Mouse (Mus musculus): ENCODE results near the gene Gm49345. TPM values are rescaled to one million over a fixed set of nuclear protein-coding genes. Genes with fewer than 3 reads are reported as not detected.
"Not testable (repeated sequence)": the region's sequence is repeated elsewhere in the genome, so short reads cannot be mapped to it uniquely, and the experiment has no call there.

The Gm49345 gene
- polyA plus RNA-seq (2015; fragmentation: Nextera tagmentation; extraction: Ambion mirVana): not detected in 2 replicates

DNA sequence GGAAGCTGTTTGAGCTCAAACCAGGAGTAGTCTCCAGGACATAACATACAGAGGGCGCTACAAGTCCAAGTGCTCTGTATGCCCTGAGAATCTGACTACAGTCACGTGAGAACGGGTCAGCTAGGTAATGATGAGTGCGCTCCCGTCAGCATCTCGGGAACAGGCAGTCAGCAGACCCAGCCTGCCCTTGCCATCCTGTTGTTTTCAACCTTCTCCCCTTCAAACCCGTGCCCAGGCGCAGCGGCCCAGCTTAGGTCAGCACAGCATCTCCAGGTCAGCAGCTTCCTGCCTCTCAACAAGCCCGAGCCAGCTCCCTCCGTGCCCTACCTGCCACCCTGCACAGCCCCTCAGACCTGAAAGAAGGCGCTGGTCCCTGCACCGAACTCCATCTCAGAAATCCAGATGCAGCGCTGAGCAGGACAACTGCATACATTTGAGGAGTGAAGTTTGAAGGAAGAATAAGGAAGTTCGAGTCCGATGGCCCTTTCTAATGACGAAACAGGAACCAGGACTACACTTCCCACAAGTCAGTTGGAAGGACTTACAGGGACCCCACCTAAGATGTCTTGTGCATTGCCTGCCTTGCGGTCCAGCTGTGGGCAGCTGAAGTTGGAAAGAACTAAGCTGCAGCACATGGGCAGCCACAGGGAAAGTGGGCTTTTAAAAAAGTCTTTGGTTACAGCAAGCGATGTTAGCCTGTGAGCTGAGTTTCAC is at the start of gene Gm49345, which contains the start of gene Zfp729a:
Gm49345 (minus strand) TSS at position 476 of the 714 bp plus-strand sequence.
Zfp729a (minus strand) TSS at position 498 of the 714 bp plus-strand sequence.
- Histone ChIP-seq H3K4me2 (ENCODE audit: low read depth, low read length) (peak within 1 kb of the TSS; percentile 49), H3K9ac (ENCODE audit: low read depth, low read length) (peak within 1 kb of the TSS; percentile 83), H3K4me3 (ENCODE audit: low read length) (peak within 1 kb of the TSS; percentile 85), H3K36me3 (ENCODE audit: control insufficient read depth, insufficient read depth, low read length) (no peaks in the 10 kb centered on the region), H3K27me3 (replicated peaks; ENCODE audit: control insufficient read depth, insufficient read depth, low read length) (no peaks in the 10 kb centered on the region), H3K27ac (ENCODE audit: low read length) (peak within 1 kb of the TSS; percentile 79), H3K9me3 (ENCODE audit: control insufficient read depth, low read length) (no peaks in the 10 kb centered on the region), H3K4me1 (ENCODE audit: control insufficient read depth, insufficient read depth, low read length) (no peaks in the 10 kb centered on the region)
- under 1% methylated on average over 19 of the region's 19 CpGs for WGBS
- peak; percentile 100 for ATAC-seq

DNA sequence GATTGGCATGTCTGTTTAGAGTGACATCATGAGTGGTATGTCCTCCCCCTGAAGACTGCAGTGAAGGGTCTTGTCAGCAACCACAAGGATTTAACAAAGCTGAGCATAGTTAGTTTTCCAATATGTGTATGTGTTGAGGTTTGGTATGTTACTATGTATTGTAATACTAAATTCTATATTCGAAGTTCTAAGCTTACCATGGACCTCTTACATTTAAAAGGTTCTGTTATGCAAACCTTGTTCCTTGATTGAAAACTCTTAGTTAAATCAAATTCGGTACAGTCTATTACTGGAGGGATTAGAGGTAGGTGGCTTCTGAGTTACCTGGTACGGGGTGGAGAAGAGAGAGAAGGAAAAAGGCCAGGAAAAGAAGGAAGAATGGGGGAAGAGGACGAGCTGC is 49.4 kb upstream of the Gm49345 start, which contains the start of gene Zfp738:
Zfp738 (minus strand) TSS at position 101 of the 400 bp plus-strand sequence.
- H3K27ac ChIP-seq (ENCODE audit: low read length): no peak within 1 kb of the TSS
- no peak within 1 kb of the TSS for H3K4me2 ChIP-seq (ENCODE audit: low read depth, low read length)
- 78% methylated on average over 4 of the region's 4 CpGs for WGBS
- H3K9me3 ChIP-seq (ENCODE audit: control insufficient read depth, low read length): no peaks in the 10 kb centered on the region
- H3K36me3 ChIP-seq (ENCODE audit: control insufficient read depth, insufficient read depth, low read length): no peaks in the 10 kb centered on the region
- H3K4me3 ChIP-seq (ENCODE audit: low read length): no peak within 1 kb of the TSS
- H3K4me1 ChIP-seq (ENCODE audit: control insufficient read depth, insufficient read depth, low read length): no peaks in the 10 kb centered on the region
- H3K27me3 ChIP-seq (replicated peaks; ENCODE audit: control insufficient read depth, insufficient read depth, low read length): no peaks in the 10 kb centered on the region
- no peak within 1 kb of the TSS for H3K9ac ChIP-seq (ENCODE audit: low read depth, low read length)
- no peak for ATAC-seq

DNA sequence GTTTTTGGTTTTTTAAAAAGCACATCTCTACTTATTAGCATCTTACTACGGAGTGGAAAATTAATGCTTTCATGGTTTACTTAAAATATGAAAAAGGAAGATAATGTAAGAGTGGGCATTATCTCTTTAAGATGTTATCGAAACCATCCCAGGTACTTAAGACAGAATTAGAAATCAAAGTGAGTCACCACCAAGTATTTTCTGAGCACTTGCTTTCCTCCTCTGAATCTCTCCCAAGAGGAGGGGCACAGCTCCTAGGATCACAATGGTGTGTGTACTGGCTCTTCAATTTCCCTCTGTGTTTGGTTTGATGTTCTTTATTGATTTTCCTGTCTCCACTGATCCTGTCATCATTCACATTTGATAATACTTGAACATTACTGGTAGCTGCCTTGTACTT is 46.3 kb upstream of the Gm49345 start:
- 59% methylated on average over 2 of the region's 2 CpGs for WGBS
- not testable (repeated sequence) for H3K27me3 ChIP-seq (replicated peaks; ENCODE audit: control insufficient read depth, insufficient read depth, low read length); H3K27ac ChIP-seq (ENCODE audit: low read length); H3K4me1 ChIP-seq (ENCODE audit: control insufficient read depth, insufficient read depth, low read length); H3K36me3 ChIP-seq (ENCODE audit: control insufficient read depth, insufficient read depth, low read length); H3K9me3 ChIP-seq (ENCODE audit: control insufficient read depth, low read length)
- Histone ChIP-seq H3K4me3 (ENCODE audit: low read length) (peak overlapping the region; percentile 74), H3K9ac (ENCODE audit: low read depth, low read length) (peak overlapping the region; percentile 54; the same call in 1 of the 2 replicates), H3K4me2 (ENCODE audit: low read depth, low read length) (peak overlapping the region; percentile 37)
- ATAC-seq: peak; percentile 65

DNA sequence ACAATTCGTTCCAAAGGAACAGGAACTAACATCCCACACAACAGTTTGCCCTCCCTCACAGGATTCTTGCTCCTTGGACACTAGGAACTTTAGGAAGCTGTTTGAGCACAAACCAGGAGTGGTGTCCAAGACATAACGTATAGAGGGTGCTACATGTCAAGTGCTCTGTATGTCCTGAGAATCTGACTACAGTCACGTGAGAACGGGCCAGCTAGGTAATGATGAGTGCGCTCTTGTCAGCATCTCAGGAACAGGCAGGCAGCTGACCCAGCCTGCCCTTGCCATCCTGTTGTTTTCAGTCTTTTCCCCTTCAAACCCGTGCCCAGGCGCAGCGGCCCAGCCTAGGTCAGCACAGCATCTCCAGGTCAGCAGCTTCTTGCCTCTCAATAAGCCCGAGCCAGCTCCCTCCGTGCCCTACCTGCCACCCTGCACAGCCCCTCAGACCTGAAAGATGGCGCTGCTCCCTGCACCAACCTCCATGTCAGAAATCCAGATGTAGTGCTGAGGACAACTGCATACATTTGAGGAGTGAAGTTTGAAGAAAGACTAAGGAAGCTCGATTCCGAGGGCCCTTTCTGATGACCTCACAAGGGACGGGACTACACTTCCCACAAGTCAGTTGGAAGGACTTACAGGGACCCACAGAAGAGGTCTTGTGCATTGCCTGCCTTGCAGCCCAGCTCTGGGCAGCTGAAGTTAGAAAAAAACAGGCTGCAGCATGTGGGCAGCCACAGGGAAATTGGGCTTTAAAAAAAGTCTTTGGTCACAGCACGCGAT is 45.6 kb upstream of the Gm49345 start:
- not testable (repeated sequence) for H3K27me3 ChIP-seq (replicated peaks; ENCODE audit: control insufficient read depth, insufficient read depth, low read length); H3K9me3 ChIP-seq (ENCODE audit: control insufficient read depth, low read length); H3K36me3 ChIP-seq (ENCODE audit: control insufficient read depth, insufficient read depth, low read length); H3K4me1 ChIP-seq (ENCODE audit: control insufficient read depth, insufficient read depth, low read length); H3K27ac ChIP-seq (ENCODE audit: low read length)
- H3K4me3 ChIP-seq (ENCODE audit: low read length): peak overlapping the region; percentile 74
- 11% methylated on average over 16 of the region's 16 CpGs for WGBS
- ATAC-seq: peak; percentile 100
- peak overlapping the region; percentile 68 for H3K4me2 ChIP-seq (ENCODE audit: low read depth, low read length)
- peak overlapping the region; percentile 81 for H3K9ac ChIP-seq (ENCODE audit: low read depth, low read length)

DNA sequence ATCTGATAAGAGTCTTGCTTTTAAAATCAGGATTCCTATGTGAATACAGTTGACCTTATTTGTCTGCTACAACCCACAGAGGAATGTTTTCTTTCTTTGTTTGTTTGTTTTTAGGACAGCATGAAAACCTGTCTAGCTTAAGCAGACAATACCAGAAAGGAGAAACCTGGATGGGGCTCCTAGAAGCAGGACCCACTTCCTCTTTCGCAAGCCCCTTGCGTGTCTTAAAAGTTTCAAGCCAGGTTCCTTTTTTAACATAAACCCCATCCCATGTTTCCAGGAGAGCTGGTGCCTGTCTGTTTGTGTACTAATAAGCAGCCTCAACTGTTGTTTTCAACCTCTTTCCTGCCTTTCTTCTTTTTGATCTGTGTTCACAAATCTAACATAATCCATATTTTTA is 37.3 kb upstream of the Gm49345 start:
- no peak overlapping the region for H3K4me3 ChIP-seq (ENCODE audit: low read length)
- H3K4me2 ChIP-seq (ENCODE audit: low read depth, low read length): no peak overlapping the region
- no peaks in the 10 kb centered on the region for H3K36me3 ChIP-seq (ENCODE audit: control insufficient read depth, insufficient read depth, low read length)
- no peak overlapping the region for H3K9ac ChIP-seq (ENCODE audit: low read depth, low read length)
- H3K4me1 ChIP-seq (ENCODE audit: control insufficient read depth, insufficient read depth, low read length): no peaks in the 10 kb centered on the region
- 94% methylated on average over 2 of the region's 2 CpGs for WGBS
- no peaks in the 10 kb centered on the region for H3K9me3 ChIP-seq (ENCODE audit: control insufficient read depth, low read length)
- no peak overlapping the region for H3K27ac ChIP-seq (ENCODE audit: low read length)
- no peak for ATAC-seq
- H3K27me3 ChIP-seq (replicated peaks; ENCODE audit: control insufficient read depth, insufficient read depth, low read length): no peaks in the 10 kb centered on the region

DNA sequence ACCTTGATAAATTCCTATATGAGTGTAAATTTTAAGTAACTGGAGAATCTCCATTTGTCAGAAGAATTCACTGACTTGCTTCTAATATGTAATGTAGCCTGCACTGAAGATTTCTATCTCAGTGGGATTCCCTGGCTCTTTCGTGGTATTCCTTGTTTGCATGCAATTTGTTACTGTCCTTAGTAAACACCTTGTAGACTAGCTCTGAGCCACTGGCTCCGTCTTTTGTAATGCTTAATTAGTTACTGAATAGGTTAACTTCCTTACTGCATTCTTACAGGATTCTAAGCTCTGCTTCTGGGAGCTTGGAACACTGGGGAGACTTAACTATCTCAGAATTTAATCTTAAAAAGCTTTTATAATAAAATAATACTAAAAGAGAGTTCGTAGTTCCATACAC is 14.9 kb upstream of the Gm49345 start:
- H3K27ac ChIP-seq (ENCODE audit: low read length): no peak overlapping the region
- no peaks in the 10 kb centered on the region for H3K36me3 ChIP-seq (ENCODE audit: control insufficient read depth, insufficient read depth, low read length)
- H3K9me3 ChIP-seq (ENCODE audit: control insufficient read depth, low read length): no peaks in the 10 kb centered on the region
- no peak overlapping the region for H3K9ac ChIP-seq (ENCODE audit: low read depth, low read length)
- no peak overlapping the region for H3K4me2 ChIP-seq (ENCODE audit: low read depth, low read length)
- no peaks in the 10 kb centered on the region for H3K27me3 ChIP-seq (replicated peaks; ENCODE audit: control insufficient read depth, insufficient read depth, low read length)
- 49% methylated on average over 3 of the region's 3 CpGs for WGBS
- no peak for ATAC-seq
- no peak overlapping the region for H3K4me3 ChIP-seq (ENCODE audit: low read length)
- no peaks in the 10 kb centered on the region for H3K4me1 ChIP-seq (ENCODE audit: control insufficient read depth, insufficient read depth, low read length)

DNA sequence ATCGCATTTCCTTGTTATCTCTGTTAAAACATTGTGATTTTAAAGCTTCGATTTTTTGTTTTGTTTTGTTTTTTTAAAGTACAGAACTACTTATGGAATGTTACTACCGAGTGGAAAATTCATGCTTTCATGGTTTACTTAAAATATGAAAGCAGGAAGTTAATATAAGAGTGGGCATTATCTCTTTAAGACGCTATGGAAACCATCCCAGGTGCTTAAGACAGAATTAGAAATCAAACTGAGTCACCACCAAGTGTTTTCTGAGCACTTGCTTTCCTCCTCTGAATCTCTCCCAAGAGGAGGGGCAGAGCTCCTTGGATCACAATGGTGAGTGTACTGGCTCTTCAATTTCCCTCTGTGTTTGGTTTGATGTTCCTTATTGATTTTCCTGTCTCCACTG is 27.5 kb downstream of the Gm49345 start:
- H3K9me3 ChIP-seq (ENCODE audit: control insufficient read depth, low read length): peaks cover 3% of the 10 kb centered on the region
- H3K4me2 ChIP-seq (ENCODE audit: low read depth, low read length): 0 out of 2 replicates have a peak overlapping the region, but pooled peaks have one; percentile 35
- ATAC-seq: no peak
- no peak overlapping the region for H3K9ac ChIP-seq (ENCODE audit: low read depth, low read length)
- peaks cover 4% of the 10 kb centered on the region for H3K4me1 ChIP-seq (ENCODE audit: control insufficient read depth, insufficient read depth, low read length)
- WGBS: 86% methylated on average over 4 of the region's 4 CpGs
- no peaks in the 10 kb centered on the region for H3K27me3 ChIP-seq (replicated peaks; ENCODE audit: control insufficient read depth, insufficient read depth, low read length)
- no peak overlapping the region for H3K27ac ChIP-seq (ENCODE audit: low read length)
- no peak overlapping the region for H3K4me3 ChIP-seq (ENCODE audit: low read length)
- H3K36me3 ChIP-seq (ENCODE audit: control insufficient read depth, insufficient read depth, low read length): no peaks in the 10 kb centered on the region

DNA sequence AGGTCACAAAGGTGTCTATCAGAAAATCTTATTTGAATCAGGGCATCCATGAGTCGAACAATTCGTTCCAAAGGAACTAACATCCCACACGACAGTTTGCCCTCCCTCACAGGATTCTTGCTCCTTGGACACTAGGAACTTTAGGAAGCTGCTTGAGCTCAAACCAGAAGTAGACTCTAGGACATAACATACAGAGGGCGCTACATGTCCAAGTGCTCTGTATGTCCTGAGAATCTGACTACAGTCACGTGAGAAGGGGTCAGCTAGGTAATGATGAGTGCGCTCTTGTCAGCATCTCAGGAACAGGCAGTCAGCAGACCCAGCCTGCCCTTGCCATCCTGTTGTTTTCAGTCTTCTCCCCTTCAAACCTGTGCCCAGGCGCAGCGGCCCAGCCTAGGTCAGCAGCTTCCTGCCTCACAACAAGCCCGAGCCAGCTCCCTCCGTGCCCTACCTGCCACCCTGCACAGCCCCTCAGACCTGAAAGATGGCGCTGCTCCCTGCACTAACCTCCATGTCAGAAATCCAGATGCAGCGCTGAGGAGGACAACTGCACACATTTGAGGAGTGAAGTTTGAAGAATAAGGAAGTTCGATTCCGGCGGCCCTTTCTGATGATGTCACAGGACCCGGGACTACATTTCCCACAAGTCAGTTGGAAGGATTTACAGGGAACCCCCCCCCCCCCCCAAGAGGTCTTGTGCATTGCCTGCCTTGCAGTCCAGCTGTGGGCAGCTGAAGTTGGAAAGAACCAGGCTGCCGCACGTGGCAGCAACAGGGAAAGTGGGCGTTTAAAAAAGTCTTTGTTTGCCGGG is 28.3 kb downstream of the Gm49345 start, which contains the start of gene Zfp729b:
Zfp729b (minus strand) TSS at position 642 of the 811 bp plus-strand sequence.
- Histone ChIP-seq H3K27me3 (replicated peaks; ENCODE audit: control insufficient read depth, insufficient read depth, low read length) (no peaks in the 10 kb centered on the region), H3K4me2 (ENCODE audit: low read depth, low read length) (peak within 1 kb of the TSS; percentile 62), H3K4me1 (ENCODE audit: control insufficient read depth, insufficient read depth, low read length) (peaks cover 4% of the 10 kb centered on the region), H3K27ac (ENCODE audit: low read length) (peak within 1 kb of the TSS; percentile 76), H3K9ac (ENCODE audit: low read depth, low read length) (peak within 1 kb of the TSS; percentile 83), H3K4me3 (ENCODE audit: low read length) (peak within 1 kb of the TSS; percentile 81), H3K36me3 (ENCODE audit: control insufficient read depth, insufficient read depth, low read length) (no peaks in the 10 kb centered on the region), H3K9me3 (ENCODE audit: control insufficient read depth, low read length) (peaks cover 3% of the 10 kb centered on the region)
- peak; percentile 98 for ATAC-seq
- 2% methylated on average over 20 of the region's 20 CpGs for WGBS
